Mouse (Mus musculus) cortical plate, adult 2 months (tissue): ENCODE measurements around the gene Akap1.

Experiments
- CTCF ChIP-seq: fragments of 200-500 bp; IDR thresholded peaks from 2 replicates; pipeline ENCODE4 v1.5.1; 2011; ENCODE audit warnings: mild to moderate bottlenecking, control low read depth, low read length; ENCODE audit not compliant: insufficient read depth; ENCODE audit errors: extremely low read depth
- POLR2A ChIP-seq: fragments of 200-500 bp; IDR thresholded peaks from 2 replicates; pipeline ENCODE4 v1.6.1; 2011; ENCODE audit warnings: mild to moderate bottlenecking, low read length, control low read depth; ENCODE audit not compliant: insufficient read depth; ENCODE audit errors: extremely low read depth

GRCm38 (mm10) chr11:88849284-88849683 lies 15.1 kb downstream of the Akap1 start:
- TF ChIP-seq CTCF (no peak), POLR2A (no peak)
